In genomic region chr5:21948736-21949506, GRCm38 (mm10) we compare ENCODE assay signal across 14 mouse cellular contexts.
DNase-seq lines count a peak whose midpoint lies in the region; ATAC-seq lines count a peak whose summit lies in the region.
"Had no signal": no experiment of that assay in that cellular context is flagged by ENCODE, and none has a peak within 500 bp of the region (broad histone marks: within the 10 kb centered on the region; RNA-seq: fewer than 3 reads in every experiment).

No protein-coding gene starts in this region.

- peak; percentile 4 to 7 for DNase-seq in heart, postnatal 10 days
- DNase-seq in right cerebral cortex, postnatal 10 days (ENCODE audit: low spot score in 2 of 2): peak; percentile 45 to 51
- no peak for DNase-seq in right cerebral cortex, adult 2 months (ENCODE audit: low spot score in 2 of 2)
- DNase-seq in fat pad, adult 2 months (ENCODE audit: extremely low read depth, low read depth, low spot score): peak; percentile 49
- DNase-seq in retina, postnatal 7 days (ENCODE audit: low read depth, low spot score): peak; percentile 17
- no peak for DNase-seq in spleen, postnatal 10 days (ENCODE audit: low spot score in 2 of 2)
- DNase-seq in thymus, postnatal 36 days: no peak
- DNase-seq: kidney, postnatal 14 days; layer of hippocampus, postnatal 36 days had no signal

- H3K9ac ChIP-seq in heart, embryonic 11.5 days (ENCODE audit: low read depth, low read length): no peak overlapping the region
- H3K9ac ChIP-seq: embryonic facial prominence, embryonic 13.5 days; intestine, embryonic 15.5 days; limb, embryonic 15.5 days; lung, embryonic 15.5 days had no signal

- H3K9me3 ChIP-seq in heart, embryonic 11.5 days (replicated peaks; ENCODE audit: control insufficient read depth, low read length): no peaks in the 10 kb centered on the region
- H3K9me3 ChIP-seq: embryonic facial prominence, embryonic 13.5 days; intestine, embryonic 15.5 days; limb, embryonic 15.5 days; lung, embryonic 15.5 days had no signal

- intact Hi-C loops in heart, postnatal 10 days (cut with DNase I): no loop called here

- no peaks in the 10 kb centered on the region for H3K4me1 ChIP-seq in heart, embryonic 11.5 days (ENCODE audit: control insufficient read depth, insufficient read depth, low read length)
- H3K4me1 ChIP-seq: embryonic facial prominence, embryonic 13.5 days; intestine, embryonic 15.5 days; lung, embryonic 15.5 days had no signal

- no peaks in the 10 kb centered on the region for H3K27me3 ChIP-seq in heart, embryonic 11.5 days (ENCODE audit: control insufficient read depth, insufficient read depth, low read length)
- H3K27me3 ChIP-seq: embryonic facial prominence, embryonic 13.5 days; intestine, embryonic 15.5 days; limb, embryonic 15.5 days; lung, embryonic 15.5 days had no signal

- no peaks in the 10 kb centered on the region for H3K36me3 ChIP-seq in heart, embryonic 11.5 days (ENCODE audit: control insufficient read depth, insufficient read depth, low read length)
- H3K36me3 ChIP-seq: embryonic facial prominence, embryonic 13.5 days; intestine, embryonic 15.5 days; limb, embryonic 15.5 days; lung, embryonic 15.5 days had no signal

- 84% methylated on average over 11 of the region's 11 CpGs for WGBS in heart, embryonic 11.5 days (ENCODE audit: insufficient replicate concordance)

- no peak overlapping the region for H3K4me3 ChIP-seq in heart, embryonic 11.5 days (ENCODE audit: low read depth, low read length)
- H3K4me3 ChIP-seq: embryonic facial prominence, embryonic 13.5 days; intestine, embryonic 15.5 days; limb, embryonic 15.5 days; lung, embryonic 15.5 days had no signal

- no peak overlapping the region for H3K4me2 ChIP-seq in heart, embryonic 11.5 days
- H3K4me2 ChIP-seq: embryonic facial prominence, embryonic 13.5 days; intestine, embryonic 15.5 days; limb, embryonic 15.5 days; lung, embryonic 15.5 days had no signal

- H3K27ac ChIP-seq in heart, embryonic 11.5 days (ENCODE audit: low read depth, low read length): no peak overlapping the region
- H3K27ac ChIP-seq: embryonic facial prominence, embryonic 13.5 days; intestine, embryonic 15.5 days; limb, embryonic 15.5 days; lung, embryonic 15.5 days had no signal

- ATAC-seq in heart, embryonic 11.5 days (replicated peaks; ENCODE audit: insufficient number of reproducible peaks, low FRiP score, low TSS enrichment): no peak
- ATAC-seq: intestine, embryonic 15.5 days had no signal

Comparison
In these comparisons a context has a peak if more than half of its experiments do, and no peak if none do; other contexts are left out.
1. DNase-seq: peak in heart, postnatal 10 days (2 of 2), right cerebral cortex, postnatal 10 days (2 of 2), fat pad, adult 2 months (single experiment) and retina, postnatal 7 days (single experiment); none in right cerebral cortex, adult 2 months (0 of 2), spleen, postnatal 10 days (0 of 2) and thymus, postnatal 36 days (0 of 2).